Mouse (Mus musculus) bone marrow, adult 2 months (tissue): ENCODE results near the gene Hfm1. TPM values are rescaled to one million over a fixed set of nuclear protein-coding genes. Genes with fewer than 3 reads are reported as not detected.

Source experiments
- H3K27ac ChIP-seq: fragments of 200-500 bp; 2 replicates; pipeline ENCODE4 v1.5.1; 2012; ENCODE audit warnings: low read depth, mild to moderate bottlenecking, control low read depth, inconsistent platforms, low read length; ENCODE audit not compliant: control insufficient read depth, poor library complexity, insufficient read depth
- H3K4me1 ChIP-seq: fragments of 200-500 bp; 2 replicates; pipeline ENCODE4 v1.6.1; 2011; ENCODE audit warnings: low read length; ENCODE audit not compliant: control insufficient read depth, insufficient read depth
- H3K4me3 ChIP-seq: fragments of 200-500 bp; replicated peaks from 2 replicates; pipeline ENCODE3; 2011; ENCODE audit warnings: mild to moderate bottlenecking, low read depth, low read length, control low read depth; ENCODE audit not compliant: control insufficient read depth
- CTCF ChIP-seq: fragments of 200-500 bp; IDR thresholded peaks from 2 replicates; pipeline ENCODE4 v1.5.1; 2011; ENCODE audit warnings: low read length, control low read depth; ENCODE audit not compliant: control insufficient read depth, insufficient read depth
- POLR2A ChIP-seq: fragments of 200-500 bp; IDR thresholded peaks from 2 replicates; pipeline ENCODE4 v1.6.1; 2011; ENCODE audit warnings: low read depth, mild to moderate bottlenecking, control low read depth, low read length, borderline replicate concordance; ENCODE audit not compliant: control insufficient read depth
- WGBS: fragments of 180-500 bp; shearing (Covaris S2); methylation state at CpG from one replicate; pipeline ENCODE4 v1.1.7; 2018; 5-methylcytosine and 5-hydroxymethylcytosine counted together
- polyA plus RNA-seq: library from polyadenylated mRNA; stranded (reverse); fragments of >200 nt; gene quantifications from 2 replicates; pipeline ENCODE4 v1.2.4, GENCODE M21; 2011; ENCODE audit warnings: low replicate concordance; ENCODE audit not compliant: missing spikeins, insufficient read depth, insufficient read length

Gene Hfm1
- polyA plus RNA-seq, 1 experiment: not detected

DNA sequence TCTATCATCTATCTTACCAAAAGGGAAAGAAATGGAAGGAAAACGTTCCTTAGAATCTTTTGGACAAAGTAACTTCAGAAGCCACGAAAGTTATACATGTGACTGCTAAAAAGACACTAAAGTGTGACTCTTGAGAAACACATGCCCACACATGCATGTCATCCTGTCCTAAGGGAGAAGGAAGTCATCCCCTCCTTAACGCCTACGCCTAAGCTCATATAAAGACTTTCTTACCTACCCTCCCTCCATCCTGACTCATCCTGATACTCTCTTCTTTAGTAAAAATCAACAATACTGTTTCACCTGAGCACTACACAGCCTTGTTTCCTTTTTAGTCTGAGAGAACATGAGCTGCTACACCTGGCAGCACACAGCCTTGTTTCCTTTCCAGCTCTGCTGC lies 40.6 kb downstream of the Hfm1 start:
- TF ChIP-seq POLR2A: no peak
- TF ChIP-seq CTCF: no peak
- 64% methylated on average over 4 of the region's 4 CpGs for WGBS
- Histone ChIP-seq H3K4me1 (no peaks in the 10 kb centered on the region; the same call in 1 of the 2 replicates), H3K27ac (no peak overlapping the region), H3K4me3 (no peak overlapping the region)

DNA sequence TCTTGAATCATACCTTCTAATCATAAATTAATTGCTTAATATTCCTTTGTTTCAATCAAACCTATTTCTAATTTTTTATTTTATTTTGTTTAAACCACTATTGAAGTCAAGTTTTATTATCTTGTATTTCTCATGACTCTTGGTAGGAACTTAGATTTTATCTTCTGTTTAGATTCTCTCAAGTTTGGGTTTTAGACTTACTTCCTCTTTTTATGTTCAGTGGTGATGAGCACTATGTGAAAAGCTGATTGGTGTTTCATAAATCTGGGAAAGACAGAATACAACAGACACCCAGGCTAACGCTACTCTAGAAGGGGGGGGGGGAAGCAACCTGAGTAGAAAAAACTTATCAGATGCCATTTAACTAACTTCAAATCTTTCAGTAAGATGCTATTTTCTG lies 49.7 kb downstream of the Hfm1 start:
- H3K27ac ChIP-seq: no peak overlapping the region
- H3K4me1 ChIP-seq: no peaks in the 10 kb centered on the region; the same call in 1 of the 2 replicates
- no peak overlapping the region for H3K4me3 ChIP-seq
- 6% methylated on average over 1 of the region's 1 CpGs for WGBS
- TF ChIP-seq POLR2A: no peak

DNA sequence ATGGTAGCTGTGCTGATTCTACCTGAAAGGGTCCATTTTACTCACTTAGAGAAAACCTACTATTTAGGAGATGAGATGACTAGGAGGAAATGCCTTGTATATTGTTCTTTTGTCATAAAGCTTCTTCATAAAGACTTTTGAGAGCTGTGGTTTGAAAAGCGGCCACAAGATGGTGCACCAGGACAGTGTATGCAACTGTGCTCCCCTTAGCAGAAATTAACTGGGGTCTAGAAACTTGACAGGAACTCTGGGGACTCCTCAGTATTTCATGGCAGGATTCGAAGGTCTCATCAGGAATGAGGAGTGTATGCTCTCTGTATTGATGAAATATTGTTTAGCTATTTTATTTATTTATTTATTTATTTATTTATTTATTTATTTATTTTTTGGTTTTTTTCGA lies 65.7 kb downstream of the Hfm1 start:
- Histone ChIP-seq H3K4me3 (no peak overlapping the region), H3K4me1 (no peaks in the 10 kb centered on the region), H3K27ac (no peak overlapping the region)
- TF ChIP-seq POLR2A (no peak), CTCF (peak; percentile 43)
- 33% methylated on average over 3 of the region's 3 CpGs for WGBS

GRCm38 (mm10) chr5:106853284-106853683 lies 72.8 kb downstream of the Hfm1 start:
- no peak overlapping the region for H3K27ac ChIP-seq
- H3K4me1 ChIP-seq: no peaks in the 10 kb centered on the region
- H3K4me3 ChIP-seq: no peak overlapping the region
- WGBS: 74% methylated on average over 3 of the region's 3 CpGs
- no peak for TF ChIP-seq POLR2A
- no peak for TF ChIP-seq CTCF

DNA sequence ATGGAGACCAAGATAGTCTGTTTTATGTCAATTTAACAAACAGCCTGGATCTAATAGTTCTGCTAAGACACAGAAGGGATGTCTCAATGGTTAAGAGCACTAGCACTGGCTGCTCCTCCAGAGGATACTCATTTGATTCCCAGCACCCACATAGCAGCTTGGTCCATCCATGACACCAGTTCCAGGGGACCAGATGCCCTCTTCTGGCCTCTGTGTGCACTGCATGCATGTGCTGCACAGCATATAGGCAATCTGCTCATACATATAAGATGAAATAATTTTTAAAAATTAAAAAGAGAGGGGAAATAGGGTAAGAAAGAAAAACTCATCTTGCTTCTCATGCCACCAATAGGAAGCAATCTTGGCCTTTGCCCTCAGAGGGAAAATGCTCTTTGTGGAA lies 79.1 kb downstream of the Hfm1 start:
- Histone ChIP-seq H3K27ac (no peak overlapping the region), H3K4me3 (no peak overlapping the region), H3K4me1 (no peaks in the 10 kb centered on the region)
- TF ChIP-seq CTCF (peak; percentile 47; the same call in 1 of the 2 replicates), POLR2A (no peak)

- Histone ChIP-seq H3K4me3 (no peak overlapping the region), H3K4me1 (no peaks in the 10 kb centered on the region), H3K27ac (no peak overlapping the region)
- TF ChIP-seq POLR2A: no peak
- no peak for TF ChIP-seq CTCF
- WGBS: 73% methylated on average over 2 of the region's 2 CpGs
These were observed 82.2 kb downstream of the Hfm1 start for GRCm38 (mm10) chr5:106843906-106844305.

- H3K4me3 ChIP-seq: no peak overlapping the region
- TF ChIP-seq POLR2A: no peak
- TF ChIP-seq CTCF: no peak
These were observed 93.1 kb downstream of the Hfm1 start for GRCm38 (mm10) chr5:106833025-106833424.

GRCm38 (mm10) chr5:106831401-106831800 lies 94.7 kb downstream of the Hfm1 start:
- H3K4me3 ChIP-seq: no peak overlapping the region
- 79% methylated on average over 6 of the region's 6 CpGs for WGBS

More at GRCm38 (mm10) chr5:106833025-106833424, 93.1 kb downstream of the Hfm1 start:
- no peak overlapping the region for H3K27ac ChIP-seq
- 63% methylated on average over 7 of the region's 7 CpGs for WGBS
- no peaks in the 10 kb centered on the region for H3K4me1 ChIP-seq

GRCm38 (mm10) chr5:106830775-106831174 lies 95.3 kb downstream of the Hfm1 start:
- Histone ChIP-seq H3K27ac (no peak overlapping the region), H3K4me1 (no peaks in the 10 kb centered on the region), H3K4me3 (no peak overlapping the region)
- TF ChIP-seq POLR2A: no peak
- no peak for TF ChIP-seq CTCF
- WGBS: 46% methylated on average over 4 of the region's 4 CpGs

More at GRCm38 (mm10) chr5:106831401-106831800, 94.7 kb downstream of the Hfm1 start:
- no peak for TF ChIP-seq POLR2A
- no peak for TF ChIP-seq CTCF
- no peak overlapping the region for H3K27ac ChIP-seq
- no peaks in the 10 kb centered on the region for H3K4me1 ChIP-seq
